Mouse (Mus musculus) lung, adult 2 months (tissue): Measurements from ENCODE around the gene Pyroxd1. TPM values are rescaled to one million over a fixed set of nuclear protein-coding genes. Genes with fewer than 3 reads are reported as not detected.
A peak's percentile ranks its signal among the peaks of the same experiment; 100 is the strongest.

Experiments
- DNase-seq: peaks from one replicate; pipeline ENCODE4 v3.0.0; 2022
- H3K4me1 ChIP-seq: fragments of 200-500 bp; 2 replicates; pipeline ENCODE4 v1.6.1; 2011; ENCODE audit warnings: low read length; ENCODE audit not compliant: control insufficient read depth, insufficient read depth
- H3K4me3 ChIP-seq: fragments of 200-500 bp; replicated peaks from 2 replicates; pipeline ENCODE3; 2011; ENCODE audit warnings: low read depth, mild to moderate bottlenecking, control low read depth, low read length; ENCODE audit errors: extremely low read depth
- CTCF ChIP-seq: fragments of 200-500 bp; IDR thresholded peaks from 2 replicates; pipeline ENCODE4 v1.5.1; 2011; ENCODE audit warnings: mild to moderate bottlenecking, low read length, control low read depth; ENCODE audit not compliant: insufficient read depth
- POLR2A ChIP-seq: fragments of 200-500 bp; IDR thresholded peaks from 2 replicates; pipeline ENCODE4 v1.6.1; 2011; ENCODE audit warnings: low read depth, mild to moderate bottlenecking, control low read depth, low read length, borderline replicate concordance; ENCODE audit errors: extremely low read depth
- WGBS: fragments of 180-500 bp; shearing (Covaris S2); methylation state at CpG from one replicate; pipeline ENCODE4 v1.1.7; 2018; 5-methylcytosine and 5-hydroxymethylcytosine counted together
- polyA plus RNA-seq: library from polyadenylated mRNA; depleted of rRNA; stranded (reverse); fragments of >200 nt; gene quantifications from 2 replicates; pipeline ENCODE4 v1.2.3, GENCODE M21; 2012

Pyroxd1 gene
- polyA plus RNA-seq, 1 experiment: 4.1 TPM

DNA sequence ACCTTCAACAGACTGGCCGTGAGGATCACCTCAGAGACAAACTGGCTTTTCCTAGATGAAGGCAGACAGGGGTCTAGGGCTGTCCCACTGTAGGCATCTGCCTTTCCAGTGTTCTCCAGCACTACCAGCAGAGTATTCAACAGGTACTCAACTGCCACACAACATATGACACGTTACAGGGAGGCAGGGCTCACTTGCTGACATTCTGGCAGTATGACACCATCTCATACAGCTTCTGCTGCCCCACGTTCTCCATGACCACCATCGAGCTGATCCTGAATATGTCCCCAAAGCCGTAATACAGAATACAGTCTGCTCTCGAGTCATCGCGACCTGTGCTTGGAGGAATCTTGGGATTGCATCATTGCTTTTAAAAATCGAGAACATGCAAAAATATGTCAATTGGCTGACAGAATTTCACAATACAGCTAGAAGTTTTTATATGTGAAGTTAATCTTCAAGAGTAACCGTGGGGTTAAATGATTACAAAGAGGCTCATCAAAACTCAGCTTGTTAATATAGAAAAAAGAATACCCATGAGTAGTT is 21.1 kb downstream of the Pyroxd1 start:
- WGBS: 83% methylated on average over 10 of the region's 10 CpGs
- H3K4me3 ChIP-seq: no peak overlapping the region
- DNase-seq: no peak

DNA sequence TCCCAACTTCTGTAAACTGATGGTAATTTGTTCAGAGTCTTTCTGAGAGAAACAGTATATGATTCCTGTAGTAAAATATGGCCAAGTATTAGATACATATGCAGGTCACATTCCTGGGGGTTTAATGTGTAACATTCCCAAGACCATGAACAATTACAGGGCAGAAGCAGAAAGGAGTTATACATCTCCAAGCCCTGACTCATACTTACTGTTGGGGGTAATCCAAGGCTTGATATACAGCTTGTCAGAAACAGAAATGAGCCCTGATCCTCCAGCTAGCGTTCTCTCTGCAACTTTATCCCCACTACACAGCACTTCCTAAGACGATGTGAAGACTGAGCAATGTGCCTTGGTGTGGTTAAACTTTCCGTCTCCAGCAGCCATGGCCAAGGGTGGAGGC is 22.1 kb downstream of the Pyroxd1 start:
- no peak overlapping the region for H3K4me3 ChIP-seq
- H3K4me1 ChIP-seq: no peaks in the 10 kb centered on the region
- WGBS: 99% methylated on average over 3 of the region's 3 CpGs
- DNase-seq: no peak
- no peak for TF ChIP-seq CTCF
- TF ChIP-seq POLR2A: no peak

More for the DNA sequence above, 21.1 kb downstream of the Pyroxd1 start:
- no peaks in the 10 kb centered on the region for H3K4me1 ChIP-seq
- TF ChIP-seq POLR2A (no peak), CTCF (no peak)

DNA sequence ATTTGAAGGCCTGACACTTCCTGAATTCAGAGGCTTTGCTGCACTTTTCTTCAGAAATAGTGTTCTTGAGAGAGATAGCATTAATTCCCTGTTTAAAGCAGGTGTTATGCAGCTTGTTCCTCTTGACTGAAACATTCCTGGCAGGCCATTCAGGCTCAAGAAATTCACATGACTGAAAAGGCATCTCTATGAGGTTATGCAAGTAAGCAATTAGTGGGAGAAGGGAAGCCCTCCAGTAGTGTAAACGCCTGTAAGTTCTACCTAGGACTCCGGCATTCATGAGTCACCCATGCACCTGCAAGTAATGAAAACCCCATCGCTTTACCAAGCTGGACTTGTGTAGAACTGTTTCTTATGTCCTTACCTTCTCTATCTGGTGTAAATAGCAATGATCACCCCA is 24.1 kb downstream of the Pyroxd1 start:
- TF ChIP-seq CTCF (no peak), POLR2A (no peak)
- H3K4me3 ChIP-seq: no peak overlapping the region
- WGBS: 70% methylated on average over 3 of the region's 3 CpGs

DNA sequence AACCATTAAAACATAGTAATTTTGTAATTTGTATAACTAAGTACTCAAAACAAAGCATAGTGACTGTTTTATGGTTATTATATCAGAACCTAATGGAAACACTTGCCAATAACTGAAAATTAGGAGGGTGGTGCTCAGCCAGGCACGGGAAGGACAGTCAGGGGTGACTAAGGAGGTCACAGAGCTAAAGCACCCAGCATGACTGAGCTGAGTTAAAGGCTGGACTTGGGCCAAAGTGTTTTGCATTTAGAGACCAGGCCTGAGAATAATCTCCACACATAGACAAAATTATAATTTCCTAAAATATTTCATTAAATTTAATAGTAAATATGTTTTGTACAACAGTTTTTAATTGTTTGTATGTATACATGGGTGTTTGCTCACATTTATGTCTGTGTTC is 31.6 kb downstream of the Pyroxd1 start:
- TF ChIP-seq CTCF (no peak), POLR2A (no peak)
- DNase-seq: no peak
- Histone ChIP-seq H3K4me1 (no peaks in the 10 kb centered on the region), H3K4me3 (no peak overlapping the region)
- 72% methylated on average over 1 of the region's 1 CpGs for WGBS

More for the DNA sequence above, 24.1 kb downstream of the Pyroxd1 start:
- H3K4me1 ChIP-seq: no peaks in the 10 kb centered on the region
- DNase-seq: peak; percentile 20

DNA sequence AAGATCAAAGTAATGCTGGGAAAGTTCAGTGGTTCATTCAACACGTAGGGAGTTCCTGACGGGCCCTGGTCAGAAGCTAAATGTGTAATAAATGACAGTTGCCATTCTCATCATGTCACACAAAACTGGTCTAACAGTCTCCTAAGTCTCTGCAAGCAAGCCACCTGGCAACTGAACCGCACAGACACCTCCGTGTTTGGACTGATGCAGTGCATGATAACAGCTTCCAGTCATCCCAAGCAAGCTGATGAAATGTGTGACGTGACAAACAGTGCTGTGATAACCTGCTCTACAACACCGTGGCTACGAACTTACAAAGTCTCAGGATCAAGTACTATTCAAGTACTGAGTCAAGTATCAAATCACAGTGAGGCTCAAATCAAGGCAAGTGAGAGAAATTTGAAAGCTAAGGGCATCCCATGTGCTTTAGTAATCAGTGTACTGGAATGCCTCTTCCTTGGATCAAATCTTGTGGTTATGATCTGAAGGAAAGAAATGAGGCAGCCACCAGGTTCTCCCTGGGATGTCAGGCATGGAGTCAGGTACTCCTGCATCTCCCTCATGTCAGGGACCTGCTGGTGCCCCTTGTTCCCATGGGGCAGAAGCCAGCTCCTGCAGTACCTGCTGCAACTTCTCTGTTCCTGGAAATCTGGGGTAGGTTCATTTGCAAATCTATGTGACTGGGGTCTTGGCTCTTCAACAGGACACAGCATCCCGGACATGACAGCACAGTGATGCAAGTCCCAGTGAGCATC is 33.3 kb downstream of the Pyroxd1 start:
- Histone ChIP-seq H3K4me1 (no peaks in the 10 kb centered on the region), H3K4me3 (no peak overlapping the region)
- WGBS: 81% methylated on average over 8 of the region's 8 CpGs
- DNase-seq: no peak
- TF ChIP-seq POLR2A (no peak), CTCF (no peak)

DNA sequence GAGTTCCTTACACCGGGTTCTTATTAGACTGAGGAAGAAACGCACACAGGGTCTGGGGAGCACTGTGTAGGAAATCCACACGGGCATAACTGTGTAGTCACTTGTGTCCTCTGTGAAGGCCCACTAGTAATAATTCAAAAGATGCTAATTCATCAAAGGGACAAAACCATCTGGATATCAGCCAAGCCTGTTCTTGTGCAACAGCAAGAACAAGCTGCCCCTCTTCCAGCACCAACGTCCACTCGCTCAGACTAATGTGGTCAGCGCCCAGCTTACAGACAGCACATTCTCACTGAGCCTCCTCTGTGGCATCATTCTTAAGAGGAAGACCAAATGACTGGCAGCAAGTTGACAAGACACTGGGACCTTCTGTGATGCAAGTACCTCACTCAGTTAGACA is 34.5 kb downstream of the Pyroxd1 start:
- WGBS: 73% methylated on average over 6 of the region's 6 CpGs
- TF ChIP-seq POLR2A: no peak
- no peak for TF ChIP-seq CTCF
- Histone ChIP-seq H3K4me3 (no peak overlapping the region), H3K4me1 (no peaks in the 10 kb centered on the region)
- DNase-seq: no peak

- no peak overlapping the region for H3K4me3 ChIP-seq
- no peak for DNase-seq
- H3K4me1 ChIP-seq: no peaks in the 10 kb centered on the region
- TF ChIP-seq CTCF (no peak), POLR2A (no peak)
- 93% methylated on average over 7 of the region's 7 CpGs for whole genome bisulfite sequencing
Measured at GRCm38 (mm10) chr6:142381615-142382014, 36.2 kb downstream of the Pyroxd1 start.

DNA sequence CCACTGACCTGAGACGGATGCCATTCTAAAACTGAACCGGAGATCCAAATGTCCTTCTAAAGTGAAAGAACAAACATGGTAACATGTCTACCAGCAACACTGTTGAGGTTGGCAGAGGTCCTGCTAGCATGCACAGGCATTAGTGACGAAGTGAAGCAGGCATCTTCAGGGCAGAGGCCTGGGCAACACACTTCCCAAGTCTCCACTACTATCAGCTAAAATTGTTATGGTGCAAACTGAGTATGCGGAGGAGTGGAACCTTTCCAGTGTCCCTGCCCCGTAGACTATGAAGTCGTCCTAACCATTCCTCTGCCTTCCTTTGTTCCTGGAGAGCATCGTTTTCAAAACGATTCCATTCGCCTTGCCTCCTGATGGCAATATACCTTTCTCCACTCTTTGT is 39.1 kb downstream of the Pyroxd1 start:
- H3K4me3 ChIP-seq: no peak overlapping the region
- TF ChIP-seq CTCF (no peak), POLR2A (no peak)
- no peak for DNase-seq
- 0 out of 2 replicates have a peak, but pooled peaks cover 5% of the 10 kb centered on the region for H3K4me1 ChIP-seq
- 86% methylated on average over 9 of the region's 9 CpGs for WGBS

DNA sequence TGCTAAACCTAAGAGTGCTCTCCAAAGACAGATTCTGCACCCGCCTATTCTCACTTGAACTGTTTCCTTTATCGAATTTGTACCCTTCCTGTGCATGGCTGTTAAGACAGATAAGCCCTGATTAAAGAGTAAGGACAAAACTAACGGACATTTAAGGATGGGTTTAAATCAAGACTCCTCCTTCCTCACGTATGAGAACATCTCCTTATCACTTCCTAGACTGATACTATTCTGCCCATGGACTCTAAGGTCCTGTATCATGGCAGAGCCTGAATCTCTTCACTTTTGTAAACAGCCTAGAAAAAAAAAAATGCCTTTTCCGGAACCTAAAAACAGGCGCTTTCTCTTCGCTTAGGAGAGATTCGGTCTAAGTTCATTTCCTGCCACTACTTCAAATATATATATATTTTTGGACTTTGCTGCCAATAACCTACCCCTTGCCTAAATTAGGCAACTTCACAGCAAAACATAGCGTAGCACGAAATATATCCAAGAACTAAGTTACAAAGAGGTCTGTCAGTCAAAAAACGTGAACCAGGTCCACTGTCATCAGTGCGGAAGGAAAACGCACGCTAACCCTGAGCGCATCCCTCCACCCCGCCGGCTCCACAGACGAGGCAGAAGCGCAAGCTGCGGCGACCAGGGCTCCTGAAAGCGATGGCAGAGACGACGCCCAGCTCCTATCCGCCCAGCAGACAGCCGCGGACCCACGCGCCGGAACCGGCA is 41.0 kb downstream of the Pyroxd1 start:
- TF ChIP-seq CTCF (no peak), POLR2A (no peak)
- WGBS: 1% methylated on average over 31 of the region's 31 CpGs
- 0 out of 2 replicates have a peak, but pooled peaks cover 5% of the 10 kb centered on the region for H3K4me1 ChIP-seq
- H3K4me3 ChIP-seq: peak overlapping the region; percentile 71
- DNase-seq: no peak
